Mouse (Mus musculus) layer of hippocampus, adult 18-20 months (tissue): Measurements from ENCODE around the gene Mrpl24. TPM values are rescaled to one million over a fixed set of nuclear protein-coding genes. Genes with fewer than 3 reads are reported as not detected.

Experiments used
- total RNA-seq, 2 experiments: library from RNA; stranded (reverse); gene quantifications; 2 replicates each; pipeline ENCODE4 v1.2.3; 2021

Gene Mrpl24
- total RNA-seq, 2 experiments from 2014 or later, result 52.3 to 55.2 TPM

Other genes starting within 250 kb of the Mrpl24 start
- 1 to 10 TPM in 1 of 2 experiments, under 1 TPM in 1; 0.89 to 1.1 TPM for gene Lrrc71, start 170.9 kb upstream of the Mrpl24 start, total RNA-seq
- gene Ntrk1, start 124.3 kb upstream of the Mrpl24 start, total RNA-seq, result under 1 TPM; 0.25 to 0.32 TPM
- under 1 TPM; 0.15 TPM for gene Insrr, start 122.6 kb upstream of the Mrpl24 start, total RNA-seq
- gene Pear1, start 95.2 kb upstream of the Mrpl24 start, total RNA-seq, result 10 to 100 TPM in 1 of 2 experiments, 1 to 10 TPM in 1; 7.1 to 11.6 TPM
- gene Sh2d2a, start 72.8 kb upstream of the Mrpl24 start, total RNA-seq, result not detected
- gene Prcc, start 33.9 kb upstream of the Mrpl24 start, total RNA-seq, result 10 to 100 TPM; 56.0 to 61.0 TPM
- 100 to 1,000 TPM; 144 to 153 TPM for gene Hdgf, start 13.2 kb upstream of the Mrpl24 start, total RNA-seq
- gene Isg20l2, start 10.8 kb downstream of the Mrpl24 start, total RNA-seq, result 10 to 100 TPM; 13.9 to 15.1 TPM
- gene Rrnad1, start 11.2 kb downstream of the Mrpl24 start, total RNA-seq, result 10 to 100 TPM; 22.3 to 22.8 TPM
- gene Crabp2, start 29.2 kb downstream of the Mrpl24 start, total RNA-seq, result 1 to 10 TPM; 1.4 to 2.6 TPM
- gene Nes, start 51.6 kb downstream of the Mrpl24 start, total RNA-seq, result 1 to 10 TPM; 3.6 to 4.7 TPM
- gene Bcan, start 80.7 kb downstream of the Mrpl24 start, total RNA-seq, result 100 to 1,000 TPM; 281 to 298 TPM
- gene Hapln2, start 108.1 kb downstream of the Mrpl24 start, total RNA-seq, result 10 to 100 TPM; 33.0 to 33.4 TPM
- 10 to 100 TPM; 16.3 to 16.5 TPM for gene Gpatch4, start 123.6 kb downstream of the Mrpl24 start, total RNA-seq
- gene Naxe, start 139.0 kb downstream of the Mrpl24 start, total RNA-seq, result 10 to 100 TPM; 81.9 to 82.9 TPM
- not detected for gene Ttc24, start 158.8 kb downstream of the Mrpl24 start, total RNA-seq
- under 1 TPM; 0.13 to 0.22 TPM for gene Iqgap3, start 162.5 kb downstream of the Mrpl24 start, total RNA-seq
- 100 to 1,000 TPM; 194 to 205 TPM for gene Mef2d, start 222.9 kb downstream of the Mrpl24 start, total RNA-seq